Mouse (Mus musculus): ENCODE measurements around the gene Gm20388. TPM values are rescaled to one million over a fixed set of nuclear protein-coding genes. Genes with fewer than 3 reads are reported as not detected.

Gm20388 gene
- total and polyA plus RNA-seq, 3 experiments: 0.02 to 0.05 TPM; not detected in 1

GRCm38 (mm10) chr8:124201706-124202105 lies 4291.1 kb downstream of the Gm20388 start:
- no peak for ATAC-seq (ENCODE audit: extremely low read depth, insufficient number of reproducible peaks, low FRiP score, poor library complexity, severe bottlenecking)
- H3K27me3 ChIP-seq (ENCODE audit: insufficient read depth, low read length): no peaks in the 10 kb centered on the region
- no peak overlapping the region for H3K4me3 ChIP-seq (ENCODE audit: low read depth, low read length)
- peaks cover 25% of the 10 kb centered on the region for H3K9me3 ChIP-seq (replicated peaks)
- no peaks in the 10 kb centered on the region for H3K36me3 ChIP-seq (replicated peaks)
- TF ChIP-seq TAL1 (conservative IDR thresholded peaks at IDR 0.05; ENCODE audit: low read depth, low read length) (no peak), GATA1 (IDR thresholded peaks at IDR 0.05; ENCODE audit: borderline replicate concordance, low read length) (no peak), CTCF (IDR thresholded peaks at IDR 0.05; ENCODE audit: low read depth, low read length) (no peak), POLR2AphosphoS5 (IDR thresholded peaks at IDR 0.05; ENCODE audit: insufficient replicate concordance, low read depth, low read length) (no peak), GATA2 (IDR thresholded peaks at IDR 0.05; ENCODE audit: borderline replicate concordance, low read depth, low read length) (no peak)
- no peaks in the 10 kb centered on the region for H3K4me1 ChIP-seq (ENCODE audit: insufficient read depth, low read depth, low read length)
- no peak for DNase-seq (ENCODE audit: low spot score)

- no peak overlapping the region for H3K4me3 ChIP-seq (ENCODE audit: low read depth, low read length)
- H3K4me1 ChIP-seq (ENCODE audit: insufficient read depth, low read depth, low read length): no peaks in the 10 kb centered on the region
- no peak for TF ChIP-seq POLR2AphosphoS5 (IDR thresholded peaks at IDR 0.05; ENCODE audit: insufficient replicate concordance, low read depth, low read length)
- TF ChIP-seq TAL1 (conservative IDR thresholded peaks at IDR 0.05; ENCODE audit: low read depth, low read length): no peak
- TF ChIP-seq GATA2 (IDR thresholded peaks at IDR 0.05; ENCODE audit: borderline replicate concordance, low read depth, low read length): no peak
- TF ChIP-seq CTCF (IDR thresholded peaks at IDR 0.05; ENCODE audit: low read depth, low read length): no peak
- DNase-seq (ENCODE audit: low spot score) (no peak), ATAC-seq (ENCODE audit: extremely low read depth, insufficient number of reproducible peaks, low FRiP score, poor library complexity, severe bottlenecking) (no peak)
- no peaks in the 10 kb centered on the region for H3K27me3 ChIP-seq (ENCODE audit: insufficient read depth, low read length)
- H3K9me3 ChIP-seq (replicated peaks): peaks cover 30% of the 10 kb centered on the region
- no peaks in the 10 kb centered on the region for H3K36me3 ChIP-seq (replicated peaks)
These were observed 4292.3 kb downstream of the Gm20388 start for GRCm38 (mm10) chr8:124202895-124203294.

- DNase-seq (ENCODE audit: low spot score) (no peak), ATAC-seq (ENCODE audit: extremely low read depth, insufficient number of reproducible peaks, low FRiP score, poor library complexity, severe bottlenecking) (no peak)
- no peak overlapping the region for H3K4me3 ChIP-seq (ENCODE audit: low read depth, low read length)
- peaks cover 22% of the 10 kb centered on the region for H3K9me3 ChIP-seq (replicated peaks)
- no peaks in the 10 kb centered on the region for H3K36me3 ChIP-seq (replicated peaks)
- H3K27me3 ChIP-seq (ENCODE audit: insufficient read depth, low read length): no peaks in the 10 kb centered on the region
- no peak for TF ChIP-seq POLR2AphosphoS5 (IDR thresholded peaks at IDR 0.05; ENCODE audit: insufficient replicate concordance, low read depth, low read length)
- no peak for TF ChIP-seq GATA1 (IDR thresholded peaks at IDR 0.05; ENCODE audit: borderline replicate concordance, low read length)
- no peak for TF ChIP-seq CTCF (IDR thresholded peaks at IDR 0.05; ENCODE audit: low read depth, low read length)
- no peak for TF ChIP-seq GATA2 (IDR thresholded peaks at IDR 0.05; ENCODE audit: borderline replicate concordance, low read depth, low read length)
- TF ChIP-seq TAL1 (conservative IDR thresholded peaks at IDR 0.05; ENCODE audit: low read depth, low read length): no peak
- no peaks in the 10 kb centered on the region for H3K4me1 ChIP-seq (ENCODE audit: insufficient read depth, low read depth, low read length)
These were observed 4293.5 kb downstream of the Gm20388 start for GRCm38 (mm10) chr8:124204001-124204601.

GRCm38 (mm10) chr8:124212148-124212547 lies 4301.5 kb downstream of the Gm20388 start:
- peaks cover 19% of the 10 kb centered on the region for H3K9me3 ChIP-seq (replicated peaks)
- H3K27me3 ChIP-seq (ENCODE audit: insufficient read depth, low read length): no peaks in the 10 kb centered on the region; the same call in 1 of the 2 replicates
- H3K4me1 ChIP-seq (ENCODE audit: insufficient read depth, low read depth, low read length): no peaks in the 10 kb centered on the region
- no peak overlapping the region for H3K4me3 ChIP-seq (ENCODE audit: low read depth, low read length)
- ATAC-seq (ENCODE audit: extremely low read depth, insufficient number of reproducible peaks, low FRiP score, poor library complexity, severe bottlenecking): no peak
- H3K36me3 ChIP-seq (replicated peaks): no peaks in the 10 kb centered on the region
- no peak for TF ChIP-seq GATA2 (IDR thresholded peaks at IDR 0.05; ENCODE audit: borderline replicate concordance, low read depth, low read length)
- TF ChIP-seq TAL1 (conservative IDR thresholded peaks at IDR 0.05; ENCODE audit: low read depth, low read length): no peak
- no peak for TF ChIP-seq GATA1 (IDR thresholded peaks at IDR 0.05; ENCODE audit: borderline replicate concordance, low read length)
- no peak for TF ChIP-seq CTCF (IDR thresholded peaks at IDR 0.05; ENCODE audit: low read depth, low read length)
- no peak for DNase-seq (ENCODE audit: low spot score)

- Histone ChIP-seq H3K36me3 (replicated peaks) (no peaks in the 10 kb centered on the region), H3K4me3 (ENCODE audit: low read depth, low read length) (no peak overlapping the region), H3K4me1 (ENCODE audit: insufficient read depth, low read depth, low read length) (no peaks in the 10 kb centered on the region), H3K9me3 (replicated peaks) (peaks cover 24% of the 10 kb centered on the region), H3K27me3 (ENCODE audit: insufficient read depth, low read length) (no peaks in the 10 kb centered on the region)
- no peak for DNase-seq (ENCODE audit: low spot score)
- no peak for ATAC-seq (ENCODE audit: extremely low read depth, insufficient number of reproducible peaks, low FRiP score, poor library complexity, severe bottlenecking)
- TF ChIP-seq GATA1 (IDR thresholded peaks at IDR 0.05; ENCODE audit: borderline replicate concordance, low read length) (no peak), CTCF (IDR thresholded peaks at IDR 0.05; ENCODE audit: low read depth, low read length) (no peak), GATA2 (IDR thresholded peaks at IDR 0.05; ENCODE audit: borderline replicate concordance, low read depth, low read length) (no peak), POLR2AphosphoS5 (IDR thresholded peaks at IDR 0.05; ENCODE audit: insufficient replicate concordance, low read depth, low read length) (no peak), TAL1 (conservative IDR thresholded peaks at IDR 0.05; ENCODE audit: low read depth, low read length) (no peak)
These were observed 4306.3 kb downstream of the Gm20388 start for GRCm38 (mm10) chr8:124216951-124217350.

GRCm38 (mm10) chr8:124229883-124230282 lies 4319.2 kb downstream of the Gm20388 start:
- DNase-seq (ENCODE audit: low spot score): no peak
- H3K27me3 ChIP-seq (ENCODE audit: insufficient read depth, low read length): no peaks in the 10 kb centered on the region; the same call in 1 of the 2 replicates
- TF ChIP-seq CTCF (IDR thresholded peaks at IDR 0.05; ENCODE audit: low read depth, low read length) (no peak), GATA2 (IDR thresholded peaks at IDR 0.05; ENCODE audit: borderline replicate concordance, low read depth, low read length) (no peak), GATA1 (IDR thresholded peaks at IDR 0.05; ENCODE audit: borderline replicate concordance, low read length) (no peak), POLR2AphosphoS5 (IDR thresholded peaks at IDR 0.05; ENCODE audit: insufficient replicate concordance, low read depth, low read length) (no peak), TAL1 (conservative IDR thresholded peaks at IDR 0.05; ENCODE audit: low read depth, low read length) (no peak)
- H3K9me3 ChIP-seq (replicated peaks): peaks cover 33% of the 10 kb centered on the region
- no peak for ATAC-seq (ENCODE audit: extremely low read depth, insufficient number of reproducible peaks, low FRiP score, poor library complexity, severe bottlenecking)
- no peak overlapping the region for H3K4me3 ChIP-seq (ENCODE audit: low read depth, low read length)
- no peaks in the 10 kb centered on the region for H3K4me1 ChIP-seq (ENCODE audit: insufficient read depth, low read depth, low read length)
- H3K36me3 ChIP-seq (replicated peaks): no peaks in the 10 kb centered on the region

All from G1E (cell line).